Mouse (Mus musculus) frontal cortex, adult 2 months (tissue): ENCODE measurements around the gene Nup107. TPM values are rescaled to one million over a fixed set of nuclear protein-coding genes. Genes with fewer than 3 reads are reported as not detected.

ENCODE experiments used
- DNase-seq, 2 experiments: peaks; one replicate each; pipeline ENCODE4 v3.0.0; 2022; ENCODE audit warnings: low spot score in 1 of 2; ENCODE audit errors: extremely low spot score in 1 of 2
- polyA plus RNA-seq: library from polyadenylated mRNA; depleted of rRNA; stranded (reverse); fragments of >200 nt; gene quantifications from 2 replicates; pipeline ENCODE4 v1.2.3, GENCODE M21; 2012

The Nup107 gene
- polyA plus RNA-seq, 1 experiment, result 17.8 TPM

DNA sequence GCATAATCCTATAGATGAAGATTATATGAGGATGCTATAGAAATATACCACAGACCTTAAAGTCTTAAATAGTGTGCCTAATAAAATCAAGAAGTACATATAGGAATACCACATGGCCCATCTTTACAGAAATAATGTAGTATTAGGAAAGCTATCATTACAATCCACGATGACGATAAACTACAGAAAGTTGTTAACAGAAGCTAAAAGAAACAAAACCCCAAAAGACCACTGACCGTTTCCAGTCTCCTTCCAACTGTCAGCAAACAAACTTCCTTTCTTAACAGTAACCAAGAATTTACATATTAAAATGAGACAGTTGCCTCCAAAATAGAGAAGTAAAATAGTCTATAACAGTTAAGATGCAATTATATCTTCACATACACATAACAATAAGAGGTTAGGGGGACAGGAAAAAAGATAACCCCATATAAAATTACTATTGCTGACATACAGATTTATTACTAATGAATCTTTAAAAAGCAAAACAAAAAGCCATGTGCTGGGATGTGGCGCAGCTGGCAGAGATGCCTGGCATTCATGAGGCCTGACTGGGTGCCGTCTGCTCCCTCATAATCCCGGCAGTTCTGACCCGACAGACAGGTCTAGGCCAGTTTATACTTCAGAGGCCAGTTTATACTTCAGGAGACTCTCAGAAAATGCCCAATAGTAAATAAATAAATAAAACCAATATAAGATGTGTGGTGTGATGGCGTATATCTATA, 12.8 kb downstream of the Nup107 start:
- no peak for DNase-seq

DNA sequence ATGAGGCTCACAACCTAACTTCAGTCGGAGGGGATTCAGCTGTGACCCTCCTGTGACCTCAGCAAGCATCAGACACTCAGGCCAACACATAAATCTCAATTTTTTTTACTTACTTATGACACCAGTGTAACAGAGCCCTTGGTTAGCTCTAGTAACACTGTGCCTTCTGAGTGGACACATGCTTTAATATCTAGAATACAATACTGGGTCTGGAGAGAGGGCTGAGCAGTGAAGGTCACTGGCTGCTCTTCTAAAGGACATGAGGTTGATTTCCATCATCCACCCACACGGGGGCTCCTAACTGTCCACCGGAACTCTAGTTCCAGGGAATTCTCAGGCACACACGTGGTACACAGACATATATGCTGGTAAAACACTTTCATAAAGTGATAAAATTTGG, 13.6 kb downstream of the Nup107 start:
- DNase-seq, result no peak

DNA sequence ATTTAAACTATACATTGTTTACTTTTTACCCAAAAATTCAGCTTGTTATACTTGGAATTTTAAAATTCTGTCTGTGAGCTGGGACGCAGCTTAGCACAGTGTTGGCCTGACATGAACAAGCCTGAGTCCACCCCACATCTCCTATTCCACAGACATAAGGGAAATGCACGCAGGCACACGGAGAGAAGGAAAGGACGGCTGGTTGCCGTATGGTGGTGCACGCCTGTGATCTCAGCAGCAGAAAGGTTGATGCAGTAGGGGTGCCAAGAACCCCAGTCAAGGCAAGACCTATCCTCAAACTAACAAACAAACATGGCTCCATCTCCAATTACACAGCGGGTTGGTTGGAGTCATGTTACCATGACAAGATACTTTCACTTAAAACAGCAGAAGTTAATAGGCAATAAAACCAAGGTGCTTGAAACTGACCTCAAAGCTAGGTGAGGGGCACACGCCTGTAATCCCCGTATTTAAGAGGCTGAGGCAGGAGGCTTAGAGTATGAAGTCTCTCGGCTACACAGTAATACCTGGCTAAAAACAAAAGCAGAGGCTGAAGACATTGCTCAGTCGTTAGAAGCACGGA, 14.1 kb downstream of the Nup107 start:
- no peak for DNase-seq

DNA sequence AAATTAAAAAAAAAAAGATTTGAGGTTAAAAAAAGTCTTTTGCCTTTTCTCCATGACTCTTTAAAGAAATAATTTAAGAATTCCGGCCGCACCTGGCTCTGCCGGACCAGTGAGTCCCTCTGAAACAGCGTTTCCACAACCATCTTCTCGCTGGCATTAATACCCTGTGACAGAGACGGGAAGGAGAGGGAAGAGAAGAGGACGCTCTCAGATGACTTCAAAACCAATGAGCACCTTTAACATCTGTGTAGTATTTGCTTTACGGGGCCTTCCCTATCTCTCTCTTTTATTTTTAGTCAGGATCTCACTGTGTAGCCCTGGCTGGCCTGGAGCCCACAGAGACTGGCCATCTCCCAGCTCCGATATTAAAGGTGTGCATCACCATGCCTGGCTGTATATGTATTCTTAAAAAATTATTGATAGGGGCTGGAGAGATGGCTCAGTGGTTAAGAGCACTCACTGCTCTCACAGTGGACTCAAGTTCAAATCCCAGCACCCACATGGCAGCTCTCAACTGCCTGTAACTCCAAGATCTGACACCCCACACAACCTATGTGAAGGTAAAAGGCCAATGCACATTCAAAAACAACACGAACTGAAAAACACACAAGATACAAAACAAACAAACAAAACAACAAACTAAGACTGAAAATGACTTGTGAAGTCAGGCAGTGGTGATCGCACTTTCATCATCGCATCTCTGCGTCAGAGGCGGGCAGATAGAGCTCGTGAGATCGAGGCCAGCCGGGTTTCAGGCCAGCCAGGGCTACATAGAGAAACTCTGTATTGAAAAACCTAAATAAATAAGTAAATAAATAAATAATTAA, 14.8 kb downstream of the Nup107 start:
- no peak for DNase-seq

DNA sequence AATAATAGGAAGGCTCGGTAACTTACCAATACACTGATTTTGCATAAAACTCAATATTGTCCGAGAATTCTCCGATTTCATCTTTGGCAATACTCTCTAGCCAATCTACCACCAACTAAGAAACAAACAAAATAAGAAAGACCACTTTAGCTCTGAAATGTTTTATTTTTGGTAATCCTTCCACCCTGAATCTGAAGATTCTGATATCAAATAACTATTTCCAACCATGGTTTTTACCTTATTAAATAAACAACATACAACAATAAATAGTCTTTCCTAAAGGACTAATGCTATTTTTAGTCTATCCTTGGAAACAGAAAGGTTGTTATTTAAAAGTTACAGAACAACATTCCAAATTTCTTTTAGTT, 15.4 kb downstream of the Nup107 start:
- no peak for DNase-seq

DNA sequence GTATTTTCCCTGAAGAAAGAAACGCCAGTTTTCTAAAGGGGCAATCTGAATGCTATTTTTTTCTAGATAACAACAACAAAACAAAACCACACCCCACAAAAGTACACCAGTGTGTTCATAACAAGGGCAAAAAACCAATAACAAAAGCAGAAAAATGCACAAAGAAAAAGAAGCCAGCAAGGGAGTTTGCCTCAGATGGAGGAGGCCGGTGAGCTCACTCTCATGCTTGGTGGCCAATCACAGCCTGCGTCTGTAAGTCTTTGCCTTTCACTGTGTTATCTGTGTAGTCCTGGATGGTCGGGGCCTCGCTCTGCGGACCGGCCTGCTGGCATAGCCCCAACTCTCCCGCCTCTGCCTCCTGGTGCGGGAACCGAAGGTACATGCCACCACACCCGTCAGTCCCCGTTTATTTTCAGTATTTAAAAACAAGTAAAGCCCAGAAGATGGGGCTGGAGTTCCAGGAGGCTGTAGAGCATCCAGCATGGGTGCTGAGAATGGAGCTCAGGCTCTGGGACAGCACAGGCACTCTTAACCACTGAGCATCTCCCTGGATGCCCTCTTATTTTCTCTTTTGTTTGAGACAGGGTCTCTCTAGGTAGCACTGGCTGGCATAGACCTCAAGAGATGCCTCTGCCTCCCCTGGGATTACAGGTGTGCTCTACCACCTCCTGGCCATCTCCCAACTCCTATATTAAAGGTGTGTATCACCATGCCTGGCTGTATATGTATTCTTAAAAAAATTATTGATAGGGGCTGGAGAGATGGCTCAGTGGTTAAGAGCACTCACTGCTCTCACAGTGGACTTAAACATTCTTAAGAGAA, 16.0 kb downstream of the Nup107 start:
- DNase-seq, result no peak

DNA sequence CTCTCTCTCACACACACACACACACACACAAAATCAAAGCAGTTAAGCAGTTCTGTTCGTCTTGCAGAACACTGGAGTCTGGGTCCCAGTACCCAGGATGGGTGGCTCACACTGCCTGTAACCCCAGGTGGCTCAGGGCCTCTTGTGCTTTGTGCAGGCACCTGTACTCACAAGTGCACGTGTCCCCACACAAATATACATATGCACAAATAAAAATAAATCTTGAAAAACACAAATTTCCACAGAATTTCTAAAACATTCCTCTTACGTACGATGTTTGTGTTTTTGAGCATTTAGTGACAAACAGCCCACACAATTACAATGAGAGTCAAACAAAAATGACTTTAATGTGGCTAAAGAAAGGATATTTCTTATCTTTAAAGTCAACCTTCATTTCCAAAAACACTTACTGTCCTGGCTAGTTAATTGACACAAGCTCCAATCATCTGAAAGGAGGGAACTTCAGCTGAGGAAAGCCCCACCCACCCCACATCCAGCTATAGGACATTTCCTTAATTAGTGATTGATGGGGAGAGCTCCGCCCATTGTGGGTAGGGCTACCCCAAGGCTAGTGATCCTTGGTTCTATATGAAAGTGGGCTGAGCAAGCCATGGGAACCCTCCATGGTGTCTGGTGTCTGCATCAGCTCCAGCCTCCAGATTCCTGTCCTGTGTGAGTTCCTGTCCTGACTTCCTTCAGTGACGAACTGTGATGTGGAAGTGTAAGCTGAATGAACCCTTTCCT, 16.9 kb downstream of the Nup107 start:
- no peak for DNase-seq

DNA sequence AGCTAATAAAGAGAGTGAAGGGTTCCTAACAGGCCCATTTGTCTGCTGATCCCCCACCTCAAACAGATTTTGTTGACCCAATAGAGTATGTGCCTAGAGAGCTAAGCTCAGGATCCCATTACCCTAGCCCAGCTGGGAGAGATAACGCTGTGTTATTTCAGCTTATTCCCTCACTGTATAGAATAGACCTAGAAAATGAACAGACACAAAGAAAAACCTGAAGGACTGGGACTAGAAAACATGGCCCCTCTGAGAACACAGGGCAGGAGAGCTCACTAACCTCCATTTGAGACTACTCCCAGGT, 17.7 kb downstream of the Nup107 start:
- no peak for DNase-seq

DNA sequence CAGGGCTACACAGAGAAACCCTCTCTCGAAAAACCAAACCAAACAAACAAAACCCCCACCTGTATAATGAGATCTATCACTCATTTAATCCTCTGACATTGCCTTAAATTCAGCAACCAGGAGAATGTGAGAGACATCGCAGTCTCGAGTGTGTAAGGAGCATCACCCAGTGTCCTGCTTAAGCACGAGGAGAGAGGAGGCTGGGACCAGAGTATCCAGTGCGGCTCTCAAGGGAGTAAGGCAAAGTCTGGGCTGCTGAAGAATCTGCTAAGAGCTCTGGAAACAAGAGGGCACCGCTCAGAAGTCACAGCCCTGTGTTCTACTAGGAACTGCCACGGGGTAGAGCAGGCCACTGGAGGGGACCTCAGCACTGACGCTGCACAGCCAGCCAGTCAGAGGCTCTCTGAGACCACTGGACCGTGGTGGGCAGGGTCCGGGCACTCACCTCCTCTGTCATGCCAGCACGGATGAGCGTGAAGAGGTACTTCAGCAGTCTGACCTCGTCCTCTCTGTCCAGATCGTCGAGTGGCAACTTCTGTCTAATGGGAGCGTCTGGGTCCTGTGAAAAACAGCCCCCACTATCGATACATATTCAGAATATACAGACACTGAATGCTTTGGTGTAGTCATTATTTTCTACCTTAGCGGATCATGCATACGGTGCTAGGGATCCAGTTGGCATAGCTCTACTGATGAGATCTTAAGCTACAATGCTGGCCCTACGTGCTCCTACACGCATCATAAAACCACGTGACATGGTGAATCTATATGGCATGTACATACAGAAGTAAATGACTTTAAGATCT, 18.3 kb downstream of the Nup107 start:
- no peak for DNase-seq

DNA sequence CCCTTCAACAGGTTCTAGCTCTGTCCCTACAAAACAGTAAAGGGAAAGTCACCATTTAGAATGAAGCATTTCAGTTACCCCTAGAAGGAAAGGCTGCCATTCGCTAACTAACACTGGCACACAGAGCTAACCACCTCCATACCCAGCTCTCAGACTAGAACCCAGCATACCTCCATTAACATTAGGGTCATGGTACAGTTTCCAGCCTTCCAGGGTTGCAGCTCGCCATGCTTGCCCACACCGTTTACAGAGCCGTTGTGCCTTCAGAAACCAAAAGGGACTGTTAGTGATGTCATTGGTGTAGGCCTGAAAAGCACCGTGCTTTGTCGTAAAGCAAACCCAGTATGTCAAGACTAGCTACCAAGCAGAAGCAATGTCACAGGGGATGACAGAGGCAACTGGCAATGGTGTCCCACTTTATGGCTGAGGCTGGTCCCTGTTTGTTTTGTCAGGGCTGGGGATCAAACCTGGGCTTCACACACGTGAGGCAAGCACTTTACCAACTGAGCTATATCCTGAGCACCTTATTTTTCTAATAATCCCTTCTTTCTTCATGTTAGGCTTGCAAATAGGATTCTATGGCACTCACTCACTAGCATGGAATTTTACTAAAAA, 19.3 kb downstream of the Nup107 start:
- no peak for DNase-seq

DNA sequence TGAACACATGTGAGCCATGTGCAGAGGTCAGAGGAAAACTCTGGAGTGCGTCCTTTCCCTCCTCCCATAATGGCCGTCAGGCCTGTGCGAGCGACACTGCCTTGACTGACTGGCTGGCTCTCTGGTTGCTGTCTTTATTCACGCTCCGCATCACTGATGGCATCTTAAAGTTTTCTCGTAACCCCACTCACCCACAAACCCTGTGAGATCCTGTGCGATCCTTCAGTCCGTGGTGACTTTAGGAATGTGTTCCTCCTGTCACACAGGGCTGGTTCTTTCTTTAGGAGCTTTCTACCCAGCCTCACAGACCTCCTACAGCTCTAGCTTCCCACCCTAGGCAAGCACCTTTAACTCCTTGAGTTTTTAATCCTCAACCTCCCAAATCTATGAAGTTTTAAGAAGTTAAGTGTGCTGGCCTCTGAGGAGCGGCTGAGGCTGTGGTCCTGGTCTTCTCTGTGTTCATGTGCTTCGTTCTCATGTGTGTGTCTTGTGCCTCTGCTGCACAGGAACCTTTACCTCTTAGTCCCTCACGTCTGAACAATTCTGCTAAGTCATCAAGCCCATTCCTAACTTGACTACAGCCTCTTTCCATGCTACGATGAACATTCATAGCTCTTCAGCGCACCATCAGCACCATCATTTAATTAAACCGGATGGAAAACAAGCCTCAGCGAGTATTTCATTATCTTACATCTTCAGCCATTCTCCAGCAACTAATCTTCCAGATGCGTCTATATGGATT, 20.0 kb downstream of the Nup107 start:
- DNase-seq, result no peak

DNA sequence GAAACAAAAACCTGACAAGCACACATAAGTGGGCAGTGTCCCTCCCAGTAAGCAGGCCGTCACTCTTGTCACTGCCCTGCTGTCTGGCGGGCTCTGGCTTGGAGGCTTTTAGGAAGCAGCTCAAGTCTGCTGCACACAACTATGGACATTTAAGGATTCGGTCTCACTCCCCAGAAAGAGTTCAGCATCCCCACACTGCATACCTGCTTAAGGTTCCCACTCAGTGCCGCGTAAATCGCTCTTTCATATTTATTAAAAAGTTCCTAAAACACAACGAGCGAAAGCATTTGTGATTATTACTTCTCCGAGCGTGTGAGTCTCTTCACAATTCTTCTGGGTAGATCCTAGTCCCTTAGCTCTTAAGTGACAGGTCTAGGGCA, 21.4 kb downstream of the Nup107 start:
- DNase-seq, result no peak

DNA sequence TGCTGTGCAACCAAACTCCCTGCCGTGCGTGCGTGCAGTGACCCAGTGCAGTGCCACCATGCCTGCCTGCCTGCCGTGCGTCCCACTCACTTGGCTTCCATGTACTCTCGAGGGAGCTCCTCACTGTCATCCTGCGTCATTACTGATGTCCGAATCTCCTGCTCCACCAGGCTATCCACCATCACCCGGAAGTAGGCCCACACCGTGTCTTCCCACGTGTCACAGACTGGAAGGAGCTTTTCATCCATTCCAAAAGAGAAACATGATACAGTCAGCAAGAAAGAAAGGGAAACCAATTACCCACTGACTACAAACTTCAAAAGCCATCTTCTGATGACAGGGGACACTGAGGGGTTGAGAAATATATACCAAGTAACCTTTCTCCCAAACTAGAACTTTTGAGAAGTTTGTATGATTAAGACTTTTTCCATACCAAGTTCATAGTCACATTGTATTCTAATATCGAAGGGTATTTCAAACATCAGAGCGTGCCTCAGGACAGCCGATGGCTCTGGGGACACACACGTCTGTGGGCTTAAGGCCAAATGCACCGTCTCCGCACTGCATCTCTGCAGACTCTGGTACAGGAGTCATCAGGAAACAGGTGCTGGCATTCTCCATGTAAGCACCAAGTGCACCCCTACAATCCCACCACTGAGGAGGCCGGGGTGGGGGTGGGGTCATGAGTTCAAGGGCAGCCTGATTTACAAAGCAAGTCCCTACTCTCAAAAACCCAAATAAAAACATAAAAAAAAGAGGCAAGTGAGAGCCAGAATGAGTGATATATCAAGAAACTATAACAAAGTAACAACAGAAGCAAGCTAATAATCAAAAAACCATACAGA, 22.0 kb downstream of the Nup107 start:
- no peak for DNase-seq

DNA sequence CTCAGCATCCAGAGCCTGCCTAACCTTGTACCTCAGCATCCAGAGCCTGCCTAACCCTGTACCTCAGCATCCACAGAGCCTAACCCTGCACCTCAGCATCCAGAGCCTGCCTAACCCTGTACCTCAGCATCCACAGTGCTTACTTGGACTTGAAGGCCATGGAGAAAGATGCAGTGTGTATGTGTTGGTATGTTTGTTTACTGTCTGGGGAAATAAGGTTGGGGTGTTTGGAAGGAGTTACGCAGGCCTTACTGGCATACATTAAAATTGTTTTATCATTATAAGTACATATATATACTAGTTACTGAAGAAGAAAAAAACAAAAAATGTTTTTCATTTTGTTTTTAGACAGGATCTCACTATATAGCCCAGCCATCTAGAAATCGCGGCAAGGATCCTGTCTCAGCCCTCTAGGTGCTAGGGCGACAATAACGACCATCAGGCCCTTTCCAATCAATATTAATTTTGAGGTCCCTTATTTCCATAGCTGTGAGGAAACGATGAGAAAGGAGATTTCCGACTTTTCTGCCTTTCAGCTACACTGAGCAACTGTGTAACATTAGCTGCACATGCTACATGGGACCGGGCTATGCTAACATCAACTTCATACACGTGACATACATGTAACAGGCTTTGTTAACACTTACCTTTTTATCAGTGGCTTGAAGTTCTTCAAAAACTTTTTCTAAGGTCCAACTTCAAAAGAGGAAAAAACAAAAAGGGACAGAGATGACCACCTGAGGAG, 22.8 kb downstream of the Nup107 start:
- no peak for DNase-seq

DNA sequence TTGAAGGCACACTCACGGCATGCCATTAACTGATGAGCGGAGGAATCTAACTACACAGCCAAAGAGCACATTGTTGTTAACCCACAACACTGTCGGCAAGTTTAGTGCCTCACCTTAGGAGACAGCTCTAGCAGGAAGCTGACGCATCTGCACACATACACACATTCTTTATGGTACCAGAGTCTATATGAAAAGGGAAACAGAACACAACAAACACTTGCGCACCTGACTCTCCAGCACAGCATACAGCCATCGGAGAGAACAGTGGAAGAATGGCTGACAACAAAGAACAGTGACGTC, 24.4 kb downstream of the Nup107 start:
- no peak for DNase-seq

DNA sequence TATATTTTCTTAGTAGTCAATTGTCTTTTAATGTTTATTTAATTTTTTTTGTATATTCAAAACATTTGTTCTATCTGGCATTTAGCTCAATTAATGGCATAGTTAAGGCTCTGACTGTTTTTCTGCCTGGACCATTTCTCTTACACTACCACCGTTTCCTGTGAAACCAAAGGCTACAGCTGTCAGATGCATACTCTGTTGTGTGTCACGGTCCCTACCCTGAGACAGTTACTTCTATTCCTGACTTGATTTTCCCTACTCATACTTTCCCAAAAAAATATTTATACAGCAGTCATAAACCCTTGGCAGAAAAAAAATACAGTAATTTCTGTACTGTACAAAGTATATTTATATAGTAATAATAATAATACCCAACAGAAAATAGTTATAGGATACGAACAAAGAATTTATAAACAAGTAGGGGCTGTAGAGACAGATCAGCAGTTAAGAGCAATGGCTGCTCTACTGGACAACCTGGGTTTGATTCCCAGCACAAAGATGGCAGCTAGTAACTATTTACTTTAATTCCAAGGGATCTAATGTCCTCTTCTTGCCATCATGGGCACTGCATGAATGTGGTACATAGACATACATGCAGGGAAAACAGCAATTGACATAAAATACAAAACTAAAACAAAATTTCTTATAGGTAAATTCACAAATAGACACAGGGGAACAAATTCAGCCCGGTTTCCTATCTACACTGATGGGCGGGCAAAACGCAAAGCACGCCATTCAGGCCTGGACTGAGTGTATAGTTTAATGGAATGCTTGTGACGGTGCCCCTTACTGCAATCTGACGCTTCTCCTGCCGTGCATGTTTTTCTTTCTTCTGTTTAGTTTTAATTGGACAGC, 25.0 kb downstream of the Nup107 start:
- no peak for DNase-seq

DNA sequence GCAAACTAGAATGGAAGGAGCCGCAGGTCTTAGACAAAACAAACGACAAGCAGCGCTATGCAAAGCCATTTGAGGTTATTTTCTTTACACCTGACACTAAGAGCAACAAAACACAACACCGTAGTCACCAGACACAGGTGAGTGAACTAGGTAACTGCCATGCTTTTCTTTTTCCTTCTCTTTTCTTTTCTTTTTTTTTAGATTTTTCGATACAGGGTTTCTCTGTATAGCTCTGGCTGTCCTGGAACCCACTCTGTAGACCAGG, 25.7 kb downstream of the Nup107 start:
- DNase-seq, result no peak
